Mouse (Mus musculus): ENCODE results near the gene Gopc.
A peak's percentile ranks its signal among the peaks of the same experiment; 100 is the strongest.
"Not testable (repeated sequence)": the region's sequence is repeated elsewhere in the genome, so short reads cannot be mapped to it uniquely, and the experiment has no call there.

Gene Gopc

GRCm38 (mm10) chr10:52384823-52385610, 3.1 kb upstream of the Gopc start:
- DNase-seq, result peak; percentile 61 to 70

DNA sequence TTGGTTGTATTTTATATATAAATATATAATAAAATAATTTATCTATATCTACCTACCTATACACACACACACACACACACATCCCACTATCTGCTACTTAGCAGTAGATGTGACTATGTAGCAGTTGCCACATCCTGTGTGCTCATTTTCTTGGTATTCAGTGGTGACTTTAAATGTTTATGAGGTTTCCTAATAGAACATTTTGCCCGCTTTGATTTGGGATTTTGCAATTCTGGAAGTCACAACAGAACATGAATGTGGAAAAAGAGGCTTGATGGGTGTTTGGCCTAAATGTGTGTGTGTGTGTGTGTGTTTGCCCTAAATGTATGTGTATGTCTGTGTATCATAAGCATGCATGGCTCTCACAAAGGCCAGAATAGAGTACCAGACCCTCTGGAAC, 1.6 kb upstream of the Gopc start:
- no peak for DNase-seq

GRCm38 (mm10) chr10:52383022-52383421, 1.1 kb upstream of the Gopc start:
- DNase-seq, result no peak

GRCm38 (mm10) chr10:52381321-52381801, 563 bp downstream of the Gopc start:
- DNase-seq, result peak in 1 of 2 experiments; percentile 43

- no peak for DNase-seq
Observed at GRCm38 (mm10) chr10:52377813-52378212, 4.1 kb downstream of the Gopc start.

- DNase-seq, result no peak
Observed at GRCm38 (mm10) chr10:52376422-52376821, 5.5 kb downstream of the Gopc start.

- DNase-seq, result no peak
Observed at GRCm38 (mm10) chr10:52374651-52375050, 7.3 kb downstream of the Gopc start.

DNA sequence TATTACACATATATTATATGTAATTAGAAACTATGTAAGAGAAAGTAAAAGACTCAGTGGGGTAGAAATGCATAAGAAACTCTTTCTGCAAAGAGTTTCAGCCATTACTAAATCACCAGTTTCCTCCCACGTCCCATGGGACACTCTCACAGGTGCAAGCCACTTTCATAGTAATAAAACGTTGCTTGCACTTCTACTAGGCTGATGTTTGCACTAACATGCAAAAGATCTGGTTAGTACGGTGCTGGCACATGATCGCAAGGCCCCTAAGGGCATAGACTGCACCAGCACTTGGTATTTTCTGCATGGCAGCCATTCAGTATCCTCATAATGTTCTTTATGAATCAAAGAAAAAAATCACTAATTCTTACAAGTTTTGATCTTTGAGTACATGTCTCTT, 8.1 kb downstream of the Gopc start:
- DNase-seq, result no peak

- DNase-seq, result peak; percentile 33 to 41
Observed at GRCm38 (mm10) chr10:52368376-52368775, 13.5 kb downstream of the Gopc start.

GRCm38 (mm10) chr10:52360862-52361609, 20.9 kb downstream of the Gopc start:
- peak in 1 of 2 experiments; percentile 15 for DNase-seq

DNA sequence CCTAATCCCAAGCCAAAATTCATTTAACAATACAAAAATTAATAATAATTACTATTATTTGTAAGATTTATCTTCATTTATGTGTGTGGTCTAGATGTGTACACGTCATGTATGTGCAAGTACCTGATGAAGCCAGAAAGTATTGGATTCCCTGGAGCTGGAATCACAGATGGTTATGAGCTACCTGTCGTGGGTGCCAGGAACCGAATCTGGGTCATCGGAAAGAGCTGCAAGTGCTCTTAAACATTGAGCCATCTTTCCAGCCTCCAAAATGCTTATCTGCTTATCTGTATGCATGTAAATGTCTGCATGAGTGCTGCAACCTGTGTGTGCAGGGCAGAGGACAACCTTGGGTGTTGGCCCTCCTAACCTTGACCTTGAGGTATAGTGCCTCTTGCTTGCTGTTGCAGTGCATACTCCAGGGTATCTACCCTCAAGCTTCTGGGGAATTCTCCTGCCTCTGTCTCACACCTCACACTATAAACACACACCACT, 21.6 kb downstream of the Gopc start:
- peak; percentile 58 to 66 for DNase-seq

- DNase-seq, result no peak
Observed at GRCm38 (mm10) chr10:52358467-52358866, 23.5 kb downstream of the Gopc start, which contains the start of gene Gm26741. TSS of gene Gm26741 (plus strand) at chr10:52358767.

- DNase-seq, result no peak
Observed at GRCm38 (mm10) chr10:52353184-52353583, 28.7 kb downstream of the Gopc start.

GRCm38 (mm10) chr10:52343324-52343723, 38.6 kb downstream of the Gopc start:
- not testable (repeated sequence) for DNase-seq

- DNase-seq, result peak; percentile 20 to 52
Observed at GRCm38 (mm10) chr10:52331007-52331406, 50.9 kb downstream of the Gopc start.

- DNase-seq, result no peak
Observed at GRCm38 (mm10) chr10:52321918-52322317, 60.0 kb downstream of the Gopc start.

DNA sequence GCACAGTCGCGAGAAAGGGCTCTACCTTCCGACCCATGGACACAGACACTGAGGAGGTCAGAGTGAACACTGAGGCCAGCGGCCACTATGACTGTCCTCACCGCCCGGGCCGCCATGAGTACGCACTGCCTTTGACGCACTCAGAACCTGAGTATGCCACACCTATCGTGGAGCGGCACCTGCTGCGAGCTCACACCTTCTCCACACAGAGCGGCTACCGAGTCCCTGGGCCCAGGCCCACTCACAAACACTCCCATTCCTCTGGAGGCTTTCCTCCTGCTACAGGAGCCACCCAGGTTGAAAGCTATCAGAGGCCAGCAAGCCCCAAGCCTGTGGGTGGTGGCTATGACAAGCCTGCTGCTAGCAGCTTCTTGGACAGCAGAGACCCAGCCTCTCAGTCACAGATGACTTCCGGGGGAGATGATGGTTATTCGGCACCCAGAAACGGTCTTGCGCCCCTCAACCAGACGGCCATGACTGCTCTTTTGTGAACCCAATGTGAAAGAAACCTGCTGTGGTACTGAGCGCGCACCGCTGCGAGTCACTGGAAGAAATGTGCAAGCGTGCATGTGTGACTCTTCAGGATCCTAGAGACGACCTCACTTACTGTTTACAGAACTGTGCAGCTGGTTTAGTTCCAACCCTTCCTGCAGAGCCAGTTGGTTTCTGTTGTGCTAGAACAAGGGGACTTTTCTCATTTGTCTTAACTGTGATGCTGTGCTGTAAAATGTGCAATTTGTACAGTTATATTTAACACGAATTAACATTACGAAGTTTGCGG, 62.2 kb downstream of the Gopc start:
- no peak for DNase-seq

DNA sequence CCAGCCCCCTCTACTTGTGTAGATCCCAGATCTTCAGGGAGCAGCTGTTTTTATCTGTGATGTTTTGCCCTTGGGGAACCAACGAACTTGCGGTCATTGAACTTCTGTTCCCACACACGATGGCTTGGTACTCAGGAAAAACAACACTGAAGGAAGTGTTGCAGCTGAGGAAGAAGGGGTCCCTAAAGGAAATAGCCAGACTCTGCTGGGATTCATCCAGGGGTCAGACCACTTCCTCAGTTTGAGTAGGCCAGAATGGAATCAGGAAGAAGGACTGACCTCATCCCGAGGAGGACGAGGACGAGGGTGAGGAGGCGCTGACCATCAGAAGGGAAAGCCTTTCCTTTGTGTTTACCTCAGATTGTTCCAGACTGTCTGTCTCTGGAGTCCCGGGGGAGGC, 72.7 kb downstream of the Gopc start:
- DNase-seq, result no peak

- no peak for DNase-seq
Observed at GRCm38 (mm10) chr10:52304574-52304973, 77.3 kb downstream of the Gopc start.

DNA sequence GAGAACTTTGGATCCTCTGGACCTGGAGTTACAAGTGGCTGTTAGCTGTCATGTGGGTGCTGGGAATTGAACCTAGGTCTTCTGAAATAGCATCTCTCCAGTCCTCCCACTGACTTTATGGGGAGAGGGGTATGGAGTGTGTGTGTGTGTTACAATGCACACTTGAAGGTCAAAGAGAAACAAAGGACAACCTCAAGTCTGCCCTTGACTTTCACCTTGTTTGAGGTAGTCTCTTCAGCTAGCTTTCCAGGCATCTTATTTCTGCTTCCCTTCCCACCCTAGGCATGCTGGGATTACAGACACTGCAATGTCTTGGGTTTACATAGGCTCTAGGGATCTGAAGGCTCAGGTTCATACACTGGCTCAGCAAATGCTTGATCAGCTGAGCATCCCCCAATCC, 79.7 kb downstream of the Gopc start:
- DNase-seq, result no peak

DNA sequence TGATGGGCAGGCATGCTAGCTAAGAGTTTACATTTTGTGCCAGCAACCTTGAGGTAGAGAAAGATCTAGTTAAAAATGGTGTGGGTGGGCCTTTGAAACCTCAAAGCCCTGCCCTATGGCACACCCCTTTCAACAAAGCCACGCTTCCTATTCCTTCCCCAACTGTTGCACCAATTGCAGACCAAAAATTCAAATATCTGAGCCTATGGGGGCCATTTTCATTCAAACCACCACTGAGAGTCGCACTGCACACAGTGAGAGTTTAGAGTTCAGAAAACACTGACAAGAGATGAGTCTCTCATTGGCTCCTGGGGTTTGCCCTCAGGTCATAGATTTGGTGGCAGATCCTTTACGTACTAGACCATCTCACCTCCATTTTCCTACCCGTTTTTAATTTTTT, 80.2 kb downstream of the Gopc start:
- no peak for DNase-seq

DNA sequence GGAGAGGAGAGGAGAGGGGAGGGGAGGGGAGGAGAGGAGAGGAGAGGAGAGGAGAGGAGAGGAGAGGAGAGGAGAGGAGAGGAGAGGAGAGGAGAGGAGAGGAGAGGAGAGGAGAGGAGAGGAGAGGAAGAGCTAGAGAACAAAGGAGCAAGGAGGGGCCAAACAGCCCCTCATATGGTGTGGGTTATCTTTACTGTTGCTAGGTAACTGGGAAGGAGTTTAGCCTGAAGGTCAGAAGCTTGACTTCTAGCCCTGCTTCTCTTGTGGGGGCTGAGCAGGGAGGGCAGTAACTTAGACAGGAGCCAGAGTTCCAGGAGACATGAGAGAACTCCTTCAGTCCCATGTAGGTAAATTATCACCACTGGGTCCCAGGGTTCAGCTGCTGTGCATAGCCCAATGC, 83.4 kb downstream of the Gopc start:
- DNase-seq, result not testable (repeated sequence)

DNA sequence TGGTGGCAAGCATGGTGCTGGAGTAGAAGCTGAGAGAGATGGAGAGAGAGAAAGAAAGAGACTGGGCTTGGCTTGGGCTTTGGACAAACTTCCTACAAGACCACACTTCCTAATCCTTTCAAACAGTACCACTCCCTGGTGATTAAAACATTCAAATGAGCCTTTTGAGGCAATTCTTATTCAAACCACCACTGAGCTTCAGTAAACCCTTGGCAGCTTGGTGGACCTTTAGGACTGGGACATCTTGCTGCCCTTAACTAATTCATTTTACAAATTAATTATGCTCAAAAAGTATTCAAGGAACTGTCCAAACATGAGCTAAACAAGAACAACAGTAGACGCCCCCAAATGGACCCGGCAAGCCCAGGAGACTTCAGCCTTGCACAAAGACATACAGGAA, 86.0 kb downstream of the Gopc start:
- DNase-seq, result no peak
